Mouse (Mus musculus) erythroblast, embryonic 14.5 days (primary cell): ENCODE results near the gene Olfr1206. TPM values are rescaled to one million over a fixed set of nuclear protein-coding genes. Genes with fewer than 3 reads are reported as not detected.

Experiments used
- H3K27me3 ChIP-seq: 2 replicates; pipeline ENCODE4 v1.6.1; 2012; ENCODE audit warnings: inconsistent platforms; ENCODE audit not compliant: control insufficient read depth
- H3K36me3 ChIP-seq: 2 replicates; pipeline ENCODE4 v1.6.1; 2012; ENCODE audit warnings: mild to moderate bottlenecking, inconsistent platforms; ENCODE audit not compliant: control insufficient read depth
- H3K4me1 ChIP-seq: 2 replicates; pipeline ENCODE4 v1.6.1; 2012; ENCODE audit warnings: inconsistent platforms; ENCODE audit not compliant: control insufficient read depth
- H3K4me3 ChIP-seq: replicated peaks from 2 replicates; pipeline ENCODE3; 2012; ENCODE audit warnings: moderate library complexity, mild to moderate bottlenecking, inconsistent platforms
- H3K9me3 ChIP-seq: 2 replicates; pipeline ENCODE4 v1.6.1; 2012; ENCODE audit warnings: low read length, inconsistent platforms, mixed read lengths; ENCODE audit not compliant: control insufficient read depth
- GATA1 ChIP-seq: IDR thresholded peaks from 2 replicates; pipeline ENCODE4 v1.6.1; 2012; ENCODE audit warnings: low read length, inconsistent platforms, mixed read lengths
- TAL1 ChIP-seq: IDR thresholded peaks from 3 replicates; pipeline ENCODE4 v1.6.1; 2012; ENCODE audit warnings: low read length, inconsistent platforms, mixed read lengths
- polyA plus RNA-seq: library from polyadenylated mRNA; stranded (reverse); fragments of >175 nt; gene quantifications from 2 replicates; pipeline ENCODE4 v1.2.3, GENCODE M21; 2012

The Olfr1206 gene
- polyA plus RNA-seq: not detected in 2 replicates

- H3K36me3 ChIP-seq: no peaks in the 10 kb centered on the region
- H3K4me1 ChIP-seq: no peaks in the 10 kb centered on the region
- H3K27me3 ChIP-seq: no peaks in the 10 kb centered on the region
- TF ChIP-seq GATA1: no peak
- no peak within 1 kb of the TSS for H3K4me3 ChIP-seq
- H3K9me3 ChIP-seq: no peaks in the 10 kb centered on the region
Observed at GRCm38 (mm10) chr2:88862931-88863330, at the start of gene Olfr1206. Olfr1206 (plus strand) TSS chr2:88863231.

GRCm38 (mm10) chr2:88814196-88814595 lies 48.8 kb upstream of the Olfr1206 start, which contains the start of gene Olfr1202:
Olfr1202 (plus strand) TSS chr2:88814496.
- Histone ChIP-seq H3K4me1 (no peaks in the 10 kb centered on the region), H3K4me3 (no peak within 1 kb of the TSS), H3K27me3 (no peaks in the 10 kb centered on the region), H3K9me3 (no peaks in the 10 kb centered on the region), H3K36me3 (no peaks in the 10 kb centered on the region)
- TF ChIP-seq TAL1 (no peak), GATA1 (no peak)

GRCm38 (mm10) chr2:88829437-88829836 lies 33.6 kb upstream of the Olfr1206 start, which contains the start of gene Olfr1205:
Olfr1205 (plus strand) TSS chr2:88829737.
- TF ChIP-seq GATA1 (no peak), TAL1 (no peak)
- H3K4me1 ChIP-seq: no peaks in the 10 kb centered on the region
- H3K36me3 ChIP-seq: no peaks in the 10 kb centered on the region
- H3K9me3 ChIP-seq: no peaks in the 10 kb centered on the region
- no peaks in the 10 kb centered on the region for H3K27me3 ChIP-seq
- no peak within 1 kb of the TSS for H3K4me3 ChIP-seq

GRCm38 (mm10) chr2:88838477-88838876 lies 24.6 kb upstream of the Olfr1206 start:
- no peak overlapping the region for H3K4me3 ChIP-seq
- no peaks in the 10 kb centered on the region for H3K9me3 ChIP-seq
- no peaks in the 10 kb centered on the region for H3K4me1 ChIP-seq
- TF ChIP-seq TAL1 (no peak), GATA1 (no peak)
- no peaks in the 10 kb centered on the region for H3K36me3 ChIP-seq
- H3K27me3 ChIP-seq: no peaks in the 10 kb centered on the region

GRCm38 (mm10) chr2:88848992-88849391 lies 14.0 kb upstream of the Olfr1206 start, which contains the start of gene Olfr1204:
Olfr1204 (plus strand) TSS chr2:88849292.
- TF ChIP-seq GATA1 (no peak), TAL1 (no peak)
- Histone ChIP-seq H3K27me3 (no peaks in the 10 kb centered on the region), H3K36me3 (no peaks in the 10 kb centered on the region), H3K4me1 (no peaks in the 10 kb centered on the region), H3K9me3 (no peaks in the 10 kb centered on the region; the same call in 1 of the 2 replicates), H3K4me3 (no peak within 1 kb of the TSS)

- Histone ChIP-seq H3K4me1 (no peaks in the 10 kb centered on the region), H3K36me3 (no peaks in the 10 kb centered on the region), H3K27me3 (no peaks in the 10 kb centered on the region), H3K9me3 (no peaks in the 10 kb centered on the region), H3K4me3 (no peak within 1 kb of the TSS)
- TF ChIP-seq GATA1 (no peak), TAL1 (no peak)
Observed at GRCm38 (mm10) chr2:88902211-88902610, 39.2 kb downstream of the Olfr1206 start, which contains the start of gene Olfr1208. Olfr1208 (minus strand) TSS chr2:88902311.

- no peaks in the 10 kb centered on the region for H3K27me3 ChIP-seq
- H3K9me3 ChIP-seq: no peaks in the 10 kb centered on the region
- H3K4me1 ChIP-seq: no peaks in the 10 kb centered on the region
- no peak for TF ChIP-seq TAL1
- TF ChIP-seq GATA1: no peak
- no peak within 1 kb of the TSS for H3K4me3 ChIP-seq
- H3K36me3 ChIP-seq: no peaks in the 10 kb centered on the region
Observed at GRCm38 (mm10) chr2:88915057-88915456, 52.0 kb downstream of the Olfr1206 start, which contains the start of gene Olfr1209. Olfr1209 (minus strand) TSS chr2:88915157.

Other genes with a start within 250 kb of the Olfr1206 start
- 0.01 TPM in 1 of 2 replicates, not detected in the other for gene Olfr1191-ps1, start 222.7 kb upstream of the Olfr1206 start, polyA plus RNA-seq
- not detected in 2 replicates for gene Olfr1192-ps1, start 214.7 kb upstream of the Olfr1206 start, polyA plus RNA-seq
- gene Olfr1193, start 187.6 kb upstream of the Olfr1206 start, polyA plus RNA-seq: not detected in 2 replicates
- not detected in 2 replicates for gene Olfr1195, start 174.0 kb upstream of the Olfr1206 start, polyA plus RNA-seq
- not detected in 2 replicates for gene Olfr1196, start 158.6 kb upstream of the Olfr1206 start, polyA plus RNA-seq
- gene Olfr1197, start 130.9 kb upstream of the Olfr1206 start, polyA plus RNA-seq: not detected in 2 replicates
- gene Olfr1198, start 111.9 kb upstream of the Olfr1206 start, polyA plus RNA-seq: not detected in 2 replicates
- gene Olfr1199, start 102.8 kb upstream of the Olfr1206 start, polyA plus RNA-seq: not detected in 2 replicates
- gene Olfr1200, start 92.7 kb upstream of the Olfr1206 start, polyA plus RNA-seq: not detected in 2 replicates
- gene Olfr1201, start 70.2 kb upstream of the Olfr1206 start, polyA plus RNA-seq: not detected in 2 replicates
- not detected in 2 replicates for gene Olfr1202, start 48.7 kb upstream of the Olfr1206 start, polyA plus RNA-seq
- gene Olfr1205, start 33.5 kb upstream of the Olfr1206 start, polyA plus RNA-seq: not detected in 2 replicates
- gene Olfr1204, start 13.9 kb upstream of the Olfr1206 start, polyA plus RNA-seq: not detected in 2 replicates
- gene Olfr1208, start 39.1 kb downstream of the Olfr1206 start, polyA plus RNA-seq: not detected in 2 replicates
- gene Olfr1209, start 51.9 kb downstream of the Olfr1206 start, polyA plus RNA-seq: not detected in 2 replicates
- gene Olfr1211, start 74.9 kb downstream of the Olfr1206 start, polyA plus RNA-seq: not detected in 2 replicates
- gene Olfr1212, start 90.7 kb downstream of the Olfr1206 start, polyA plus RNA-seq: not detected in 2 replicates
- gene Gm13762, start 117.0 kb downstream of the Olfr1206 start, polyA plus RNA-seq: not detected in 2 replicates
- not detected in 2 replicates for gene Olfr1214, start 129.4 kb downstream of the Olfr1206 start, polyA plus RNA-seq
- not detected in 2 replicates for gene Olfr1215, start 143.7 kb downstream of the Olfr1206 start, polyA plus RNA-seq
- not detected in 2 replicates for gene Olfr1216, start 155.1 kb downstream of the Olfr1206 start, polyA plus RNA-seq
- gene Olfr1217, start 168.8 kb downstream of the Olfr1206 start, polyA plus RNA-seq: not detected in 2 replicates
- gene Olfr1218, start 198.0 kb downstream of the Olfr1206 start, polyA plus RNA-seq: not detected in 2 replicates
- not detected in 2 replicates for gene Olfr1219, start 220.3 kb downstream of the Olfr1206 start, polyA plus RNA-seq
- gene Olfr1220, start 243.6 kb downstream of the Olfr1206 start, polyA plus RNA-seq: not detected in 2 replicates